Mouse (Mus musculus): ENCODE results near the gene Sptb.

- TF ChIP-seq GATA1 (IDR thresholded peaks at IDR 0.05; ENCODE audit: borderline replicate concordance, low read length) (no peak), FLI1 (IDR thresholded peaks at IDR 0.05; ENCODE audit: low read length) (no peak)
Measured at GRCm38 (mm10) chr12:76591037-76591436, 119.3 kb downstream of the Sptb start.
